Mouse (Mus musculus): Measurements from ENCODE around the gene Nutf2. TPM values are rescaled to one million over a fixed set of nuclear protein-coding genes. Genes with fewer than 3 reads are reported as not detected.
A peak's percentile ranks its signal among the peaks of the same experiment; 100 is the strongest.

Nutf2 gene
- 104 and 111 TPM in 2 replicates for polyA plus RNA-seq (2012; rRNA removed)

DNA sequence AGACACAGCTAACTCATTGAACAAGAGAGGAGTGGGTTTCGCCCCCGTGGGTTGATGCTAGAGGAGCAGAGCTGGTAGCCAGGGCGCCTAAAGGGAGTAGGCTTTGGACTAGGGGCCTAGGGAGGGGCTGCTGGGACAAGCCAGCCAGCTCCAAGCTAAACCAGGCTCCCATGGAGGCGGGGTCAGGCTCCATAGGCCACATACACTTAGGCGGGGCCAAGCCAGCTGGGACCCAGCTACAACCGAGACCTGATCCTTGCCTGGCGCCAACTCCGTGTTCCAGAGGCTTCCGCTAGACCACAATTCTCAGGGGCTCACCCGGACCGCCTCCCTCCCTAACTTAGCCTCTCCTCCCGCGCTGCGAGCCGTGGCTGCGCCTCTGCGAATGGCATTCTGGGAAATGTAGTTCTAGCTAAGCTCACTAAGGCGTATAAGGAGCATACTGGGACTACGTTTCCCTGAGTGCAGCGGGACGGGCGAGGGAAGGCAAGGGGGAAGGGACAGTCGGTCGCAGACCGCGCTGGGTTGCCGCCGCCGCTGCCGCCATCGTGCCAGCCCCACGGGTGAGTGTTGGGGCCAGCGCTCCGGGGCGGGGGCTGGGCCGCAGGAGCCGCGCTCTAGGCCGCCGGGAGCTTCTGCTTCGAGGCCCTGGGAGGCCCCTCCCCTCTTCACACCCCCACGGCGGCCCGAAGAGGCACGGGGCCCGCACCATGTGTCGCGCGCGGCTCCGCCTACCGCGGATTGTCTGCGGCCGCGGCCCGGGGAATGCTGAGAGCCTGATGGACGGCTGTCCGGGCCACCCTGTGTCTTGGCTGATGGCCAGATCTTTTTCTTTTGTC lies at the start of gene Nutf2:
TSS of gene Nutf2 (plus strand) at position 438 of the 839 bp plus-strand sequence.
- H3K4me1 ChIP-seq (ENCODE audit: control insufficient read depth, insufficient read depth, low read length): peaks cover 9% of the 10 kb centered on the region; the same call in 1 of the 2 replicates
- DNase-seq: peak; percentile 92 to 98
- no peaks in the 10 kb centered on the region for H3K27me3 ChIP-seq (ENCODE audit: control insufficient read depth, insufficient read depth, low read length)
- TF ChIP-seq POLR2A (IDR thresholded peaks at IDR 0.05; ENCODE audit: borderline replicate concordance, insufficient read depth, low read length) (peak; percentile 56; the same call in 1 of the 2 replicates), CTCF (IDR thresholded peaks at IDR 0.05; ENCODE audit: borderline replicate concordance, insufficient read depth, low read depth, low read length) (no peak)
- WGBS: 1% methylated on average over 59 of the region's 59 CpGs
- H3K4me3 ChIP-seq (replicated peaks; ENCODE audit: insufficient read depth, low read depth, low read length): peak within 1 kb of the TSS; percentile 72
- H3K27ac ChIP-seq (ENCODE audit: insufficient read depth, low read length): peak within 1 kb of the TSS; percentile 86

- WGBS: 13% methylated on average over 10 of the region's 10 CpGs
- TF ChIP-seq POLR2A (IDR thresholded peaks at IDR 0.05; ENCODE audit: borderline replicate concordance, insufficient read depth, low read length) (no peak), CTCF (IDR thresholded peaks at IDR 0.05; ENCODE audit: borderline replicate concordance, insufficient read depth, low read depth, low read length) (no peak)
- peak; percentile 53 to 63 for DNase-seq
These were observed 49.3 kb upstream of the Nutf2 start for GRCm38 (mm10) chr8:105811061-105811460.

GRCm38 (mm10) chr8:105811543-105811942 lies 48.8 kb upstream of the Nutf2 start:
- TF ChIP-seq POLR2A (IDR thresholded peaks at IDR 0.05; ENCODE audit: borderline replicate concordance, insufficient read depth, low read length): no peak
- TF ChIP-seq CTCF (IDR thresholded peaks at IDR 0.05; ENCODE audit: borderline replicate concordance, insufficient read depth, low read depth, low read length): no peak
- Histone ChIP-seq H3K27ac (ENCODE audit: insufficient read depth, low read length) (peak overlapping the region; percentile 8; the same call in 1 of the 2 replicates), H3K27me3 (ENCODE audit: control insufficient read depth, insufficient read depth, low read length) (no peaks in the 10 kb centered on the region), H3K4me1 (ENCODE audit: control insufficient read depth, insufficient read depth, low read length) (peaks cover 16% of the 10 kb centered on the region), H3K4me3 (replicated peaks; ENCODE audit: insufficient read depth, low read depth, low read length) (no peak overlapping the region)
- 43% methylated on average over 3 of the region's 3 CpGs for WGBS
- DNase-seq: no peak

More at GRCm38 (mm10) chr8:105811061-105811460, 49.3 kb upstream of the Nutf2 start:
- H3K4me1 ChIP-seq (ENCODE audit: control insufficient read depth, insufficient read depth, low read length): peaks cover 16% of the 10 kb centered on the region
- H3K27me3 ChIP-seq (ENCODE audit: control insufficient read depth, insufficient read depth, low read length): no peaks in the 10 kb centered on the region
- H3K27ac ChIP-seq (ENCODE audit: insufficient read depth, low read length): peak overlapping the region; percentile 77
- no peak overlapping the region for H3K4me3 ChIP-seq (replicated peaks; ENCODE audit: insufficient read depth, low read depth, low read length)

GRCm38 (mm10) chr8:105812511-105812910 lies 47.9 kb upstream of the Nutf2 start:
- TF ChIP-seq CTCF (IDR thresholded peaks at IDR 0.05; ENCODE audit: borderline replicate concordance, insufficient read depth, low read depth, low read length) (no peak), POLR2A (IDR thresholded peaks at IDR 0.05; ENCODE audit: borderline replicate concordance, insufficient read depth, low read length) (no peak)
- H3K4me3 ChIP-seq (replicated peaks; ENCODE audit: insufficient read depth, low read depth, low read length): no peak overlapping the region
- DNase-seq: no peak
- no peak overlapping the region for H3K27ac ChIP-seq (ENCODE audit: insufficient read depth, low read length)
- WGBS: 81% methylated on average over 5 of the region's 5 CpGs
- H3K4me1 ChIP-seq (ENCODE audit: control insufficient read depth, insufficient read depth, low read length): peaks cover 15% of the 10 kb centered on the region
- no peaks in the 10 kb centered on the region for H3K27me3 ChIP-seq (ENCODE audit: control insufficient read depth, insufficient read depth, low read length)

DNA sequence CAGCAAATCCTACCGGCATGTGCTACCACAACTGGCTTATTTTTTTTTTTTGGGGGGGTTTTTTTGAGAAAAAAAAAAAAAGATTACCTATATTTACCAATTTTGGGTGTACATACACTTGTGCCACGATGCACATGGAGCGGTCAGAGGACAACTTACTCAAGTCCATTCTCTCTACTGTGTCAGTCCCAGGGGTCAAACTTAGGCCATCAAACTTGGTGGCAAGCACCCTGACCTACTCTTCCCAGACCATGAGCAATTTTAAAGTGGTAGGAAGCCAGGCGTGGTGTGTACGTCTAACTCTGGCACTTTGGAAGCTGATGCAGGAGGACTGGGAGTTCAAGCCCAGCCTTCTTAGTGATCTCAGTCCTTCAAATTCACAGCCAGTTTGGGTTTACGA lies 47.1 kb upstream of the Nutf2 start:
- peaks cover 11% of the 10 kb centered on the region for H3K4me1 ChIP-seq (ENCODE audit: control insufficient read depth, insufficient read depth, low read length)
- whole genome bisulfite sequencing: 97% methylated on average over 6 of the region's 6 CpGs
- H3K4me3 ChIP-seq (replicated peaks; ENCODE audit: insufficient read depth, low read depth, low read length): no peak overlapping the region
- no peak for TF ChIP-seq POLR2A (IDR thresholded peaks at IDR 0.05; ENCODE audit: borderline replicate concordance, insufficient read depth, low read length)
- TF ChIP-seq CTCF (IDR thresholded peaks at IDR 0.05; ENCODE audit: borderline replicate concordance, insufficient read depth, low read depth, low read length): no peak
- no peaks in the 10 kb centered on the region for H3K27me3 ChIP-seq (ENCODE audit: control insufficient read depth, insufficient read depth, low read length)
- no peak overlapping the region for H3K27ac ChIP-seq (ENCODE audit: insufficient read depth, low read length)
- no peak for DNase-seq

GRCm38 (mm10) chr8:105819659-105820058 lies 40.7 kb upstream of the Nutf2 start:
- Histone ChIP-seq H3K27ac (ENCODE audit: insufficient read depth, low read length) (no peak overlapping the region), H3K4me1 (ENCODE audit: control insufficient read depth, insufficient read depth, low read length) (peaks cover 18% of the 10 kb centered on the region), H3K4me3 (replicated peaks; ENCODE audit: insufficient read depth, low read depth, low read length) (no peak overlapping the region), H3K27me3 (ENCODE audit: control insufficient read depth, insufficient read depth, low read length) (no peaks in the 10 kb centered on the region)
- WGBS: 77% methylated on average over 3 of the region's 3 CpGs
- no peak for DNase-seq
- no peak for TF ChIP-seq POLR2A (IDR thresholded peaks at IDR 0.05; ENCODE audit: borderline replicate concordance, insufficient read depth, low read length)
- TF ChIP-seq CTCF (IDR thresholded peaks at IDR 0.05; ENCODE audit: borderline replicate concordance, insufficient read depth, low read depth, low read length): no peak

- WGBS: 32% methylated on average over 1 of the region's 1 CpGs
- Histone ChIP-seq H3K4me1 (ENCODE audit: control insufficient read depth, insufficient read depth, low read length) (peaks cover 24% of the 10 kb centered on the region), H3K4me3 (replicated peaks; ENCODE audit: insufficient read depth, low read depth, low read length) (no peak overlapping the region), H3K27ac (ENCODE audit: insufficient read depth, low read length) (no peak overlapping the region), H3K27me3 (ENCODE audit: control insufficient read depth, insufficient read depth, low read length) (no peaks in the 10 kb centered on the region)
- TF ChIP-seq CTCF (IDR thresholded peaks at IDR 0.05; ENCODE audit: borderline replicate concordance, insufficient read depth, low read depth, low read length) (no peak), POLR2A (IDR thresholded peaks at IDR 0.05; ENCODE audit: borderline replicate concordance, insufficient read depth, low read length) (no peak)
- no peak for DNase-seq
These were observed 39.5 kb upstream of the Nutf2 start for GRCm38 (mm10) chr8:105820925-105821324.

DNA sequence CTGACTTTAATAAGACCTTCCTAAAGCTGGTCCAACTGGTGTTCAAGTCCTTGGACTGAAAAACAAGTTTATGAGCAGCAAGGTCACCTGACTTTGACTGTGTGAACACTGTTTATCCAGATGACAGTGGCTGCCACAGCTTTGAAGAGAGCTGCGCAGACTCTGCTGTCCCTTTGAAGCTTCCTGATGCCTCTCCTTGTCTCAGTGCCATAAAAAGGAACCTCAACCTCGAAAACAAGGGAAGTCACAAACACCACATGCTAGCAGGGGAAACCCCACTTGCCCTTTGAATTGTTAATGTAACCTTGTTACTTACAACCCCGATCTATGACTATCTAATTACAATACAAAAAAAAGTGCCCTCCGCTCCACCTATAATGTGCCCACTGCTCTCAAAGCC lies 34.9 kb upstream of the Nutf2 start:
- 84% methylated on average over 4 of the region's 4 CpGs for WGBS
- Histone ChIP-seq H3K4me3 (replicated peaks; ENCODE audit: insufficient read depth, low read depth, low read length) (peak overlapping the region; percentile 7), H3K27me3 (ENCODE audit: control insufficient read depth, insufficient read depth, low read length) (no peaks in the 10 kb centered on the region), H3K4me1 (ENCODE audit: control insufficient read depth, insufficient read depth, low read length) (peaks cover 18% of the 10 kb centered on the region), H3K27ac (ENCODE audit: insufficient read depth, low read length) (no peak overlapping the region)
- TF ChIP-seq CTCF (IDR thresholded peaks at IDR 0.05; ENCODE audit: borderline replicate concordance, insufficient read depth, low read depth, low read length): no peak
- TF ChIP-seq POLR2A (IDR thresholded peaks at IDR 0.05; ENCODE audit: borderline replicate concordance, insufficient read depth, low read length): no peak
- no peak for DNase-seq
